Mouse (Mus musculus) central nervous system, embryonic 14 days (tissue): Measurements from ENCODE around the gene Olfr1338. TPM values are rescaled to one million over a fixed set of nuclear protein-coding genes. Genes with fewer than 3 reads are reported as not detected.

ENCODE experiments used
- polyA plus RNA-seq: library from polyadenylated mRNA; depleted of rRNA; stranded (reverse); fragments of >200 nt; gene quantifications from 2 replicates; pipeline ENCODE4 v1.2.3, GENCODE M21; 2012; rRNA removed

Gene Olfr1338
- not detected in 2 replicates for polyA plus RNA-seq

GRCm38 (mm10) chr4:118758637-118759036, at the start of gene Olfr1338:
Gene Olfr1338 (minus strand): TSS chr4:118758737.

GRCm38 (mm10) chr4:118782486-118782885, 23.9 kb upstream of the Olfr1338 start, which contains the start of gene Olfr1337:
Gene Olfr1337 (minus strand): TSS chr4:118782586.

GRCm38 (mm10) chr4:118731875-118732274, 26.7 kb downstream of the Olfr1338 start, which contains the start of gene Olfr1339:
Gene Olfr1339 (plus strand): TSS chr4:118732175.

GRCm38 (mm10) chr4:118719838-118720237, 38.7 kb downstream of the Olfr1338 start, which contains the start of gene Olfr1340:
Gene Olfr1340 (plus strand): TSS chr4:118720138.

GRCm38 (mm10) chr4:118703223-118703622, 55.3 kb downstream of the Olfr1338 start, which contains the start of gene Olfr1341:
Gene Olfr1341 (plus strand): TSS chr4:118703523.

Other genes starting within 250 kb of the Olfr1338 start
- 0.06 and 0.60 TPM in 2 replicates for gene 2610528J11Rik, start 231.7 kb downstream of the Olfr1338 start, polyA plus RNA-seq
- gene Tmem125, start 214.7 kb downstream of the Olfr1338 start, polyA plus RNA-seq: 0.16 and 0.99 TPM in 2 replicates
- gene Cfap57, start 138.0 kb downstream of the Olfr1338 start, polyA plus RNA-seq: 0.98 and 1.2 TPM in 2 replicates
- gene Ebna1bp2, start 137.9 kb downstream of the Olfr1338 start, polyA plus RNA-seq: 103 and 112 TPM in 2 replicates
- not detected in 2 replicates for gene Olfr62, start 99.8 kb downstream of the Olfr1338 start, polyA plus RNA-seq
- gene Olfr1342, start 66.0 kb downstream of the Olfr1338 start, polyA plus RNA-seq: 0.03 and 0.06 TPM in 2 replicates
- gene Olfr1341, start 55.2 kb downstream of the Olfr1338 start, polyA plus RNA-seq: not detected in 2 replicates
- not detected in 2 replicates for gene Olfr1340, start 38.6 kb downstream of the Olfr1338 start, polyA plus RNA-seq
- gene Olfr1339, start 26.6 kb downstream of the Olfr1338 start, polyA plus RNA-seq: not detected in 2 replicates
- gene Olfr1337, start 23.8 kb upstream of the Olfr1338 start, polyA plus RNA-seq: not detected in 2 replicates
- gene Olfr1335, start 51.2 kb upstream of the Olfr1338 start, polyA plus RNA-seq: not detected in 2 replicates
- gene Olfr1333, start 77.5 kb upstream of the Olfr1338 start, polyA plus RNA-seq: not detected in 2 replicates
- not detected in 2 replicates for gene Olfr1331, start 105.9 kb upstream of the Olfr1338 start, polyA plus RNA-seq
- not detected in 2 replicates for gene Olfr1330, start 129.9 kb upstream of the Olfr1338 start, polyA plus RNA-seq
- not detected in 2 replicates for gene Olfr1329, start 158.7 kb upstream of the Olfr1338 start, polyA plus RNA-seq
- not detected in 2 replicates for gene Olfr1328, start 179.9 kb upstream of the Olfr1338 start, polyA plus RNA-seq
- gene Lao1, start 202.8 kb upstream of the Olfr1338 start, polyA plus RNA-seq: not detected in 2 replicates